Mouse (Mus musculus) erythroid progenitor cell, adult 5-6 weeks (primary cell): ENCODE measurements around the gene Arhgef16. TPM values are rescaled to one million over a fixed set of nuclear protein-coding genes. Genes with fewer than 3 reads are reported as not detected.

Source experiments
- ATAC-seq: replicated peaks from 2 replicates; pipeline ENCODE4 v1.8.0; 2016; ENCODE audit warnings: moderate number of reproducible peaks, mild to moderate bottlenecking, moderate TSS enrichment, inconsistent platforms; ENCODE audit not compliant: poor library complexity, low FRiP score, severe bottlenecking
- total RNA-seq, 2 experiments: library from RNA; stranded (forward) in 1 of 2; stranded (reverse) in 1 of 2; fragments of 150-400 nt in 1 of 2; fragments of 186-747, 209-891 nt in 1 of 2; gene quantifications; 2 replicates each; pipeline versions ENCODE4 v1.2.3 to v1.2.4; 2015 to 2017; ENCODE audit warnings: low replicate concordance in 2 of 2

Gene Arhgef16
- total RNA-seq, 2 experiments from 2014 or later, result not detected

- ATAC-seq, result no peak
Measured at GRCm38 (mm10) chr4:154297761-154298160, 3.7 kb downstream of the Arhgef16 start.

GRCm38 (mm10) chr4:154294262-154294731 is 7.2 kb downstream of the Arhgef16 start:
- no peak for ATAC-seq

- no peak for ATAC-seq
Measured at GRCm38 (mm10) chr4:154293735-154294201, 7.7 kb downstream of the Arhgef16 start.

- ATAC-seq, result no peak
Measured at GRCm38 (mm10) chr4:154283671-154284070, 17.8 kb downstream of the Arhgef16 start.

GRCm38 (mm10) chr4:154279481-154279880 is 22.0 kb downstream of the Arhgef16 start:
- no peak for ATAC-seq

GRCm38 (mm10) chr4:154273000-154273399 is 28.5 kb downstream of the Arhgef16 start:
- 0 out of 2 replicates have a peak, but pooled peaks have one; percentile 27 for ATAC-seq

GRCm38 (mm10) chr4:154269520-154269919 is 32.0 kb downstream of the Arhgef16 start:
- no peak for ATAC-seq

- ATAC-seq, result no peak
Measured at GRCm38 (mm10) chr4:154267511-154267910, 34.0 kb downstream of the Arhgef16 start.

- no peak for ATAC-seq
Measured at GRCm38 (mm10) chr4:154262071-154262470, 39.4 kb downstream of the Arhgef16 start.

- no peak for ATAC-seq
Measured at GRCm38 (mm10) chr4:154260755-154261154, 40.7 kb downstream of the Arhgef16 start.

- no peak for ATAC-seq
Measured at GRCm38 (mm10) chr4:154252537-154253255, 48.8 kb downstream of the Arhgef16 start.

GRCm38 (mm10) chr4:154249316-154249715 is 52.2 kb downstream of the Arhgef16 start:
- ATAC-seq, result no peak

GRCm38 (mm10) chr4:154248092-154248805 is 53.2 kb downstream of the Arhgef16 start:
- no peak for ATAC-seq

GRCm38 (mm10) chr4:154247207-154248091 is 54.0 kb downstream of the Arhgef16 start:
- no peak for ATAC-seq

GRCm38 (mm10) chr4:154246115-154247040 is 55.1 kb downstream of the Arhgef16 start:
- peak; percentile 79 for ATAC-seq

- ATAC-seq, result no peak
Measured at GRCm38 (mm10) chr4:154245342-154245741, 56.1 kb downstream of the Arhgef16 start.

- no peak for ATAC-seq
Measured at GRCm38 (mm10) chr4:154240608-154241007, 60.9 kb downstream of the Arhgef16 start.

- no peak for ATAC-seq
Measured at GRCm38 (mm10) chr4:154239199-154239598, 62.3 kb downstream of the Arhgef16 start.

GRCm38 (mm10) chr4:154237306-154237705 is 64.2 kb downstream of the Arhgef16 start:
- ATAC-seq, result no peak
